Mouse (Mus musculus) midbrain, embryonic 11.5 days (tissue): ENCODE measurements at regions not wholly inside any gene's neighbourhood (a gene's known extent, or its start where the extent isn't known, plus 50 kb on each side); places are given as distances from the start of the nearest gene placed in this dataset.
A peak's percentile ranks its signal among the peaks of the same experiment; 100 is the strongest.

Source experiments
- ATAC-seq: fragments of 200-750 bp; cut with Nextera tagmentation; 2 replicates; pipeline ENCODE4 v1.8.0; 2017; ENCODE audit warnings: moderate TSS enrichment, moderate library complexity; ENCODE audit not compliant: low FRiP score
- DNase-seq: peaks from one replicate; pipeline ENCODE4 v3.0.0; 2015; ENCODE audit warnings: low spot score; ENCODE audit errors: missing footprints
- H3K27ac ChIP-seq: fragments of 300-500 bp; sonication (generic); 2 replicates; pipeline ENCODE4 v1.5.1; 2014; ENCODE audit warnings: low read depth, low read length
- H3K27me3 ChIP-seq: fragments of 300-500 bp; sonication (generic); 2 replicates; pipeline ENCODE4 v1.6.1; 2014; ENCODE audit warnings: mild to moderate bottlenecking, low read length, moderate library complexity, mixed read lengths; ENCODE audit not compliant: control insufficient read depth, insufficient read depth
- H3K36me3 ChIP-seq: fragments of 300-500 bp; sonication (generic); 2 replicates; pipeline ENCODE4 v1.6.1; 2014; ENCODE audit warnings: mild to moderate bottlenecking, low read length, moderate library complexity, mixed read lengths; ENCODE audit not compliant: control insufficient read depth, insufficient read depth
- H3K4me1 ChIP-seq: fragments of 300-500 bp; sonication (generic); 2 replicates; pipeline ENCODE4 v1.6.1; 2014; ENCODE audit warnings: low read length; ENCODE audit not compliant: control insufficient read depth, insufficient read depth
- H3K4me2 ChIP-seq: fragments of 300-500 bp; sonication (generic); 2 replicates; pipeline ENCODE4 v1.6.1; 2014; ENCODE audit warnings: mild to moderate bottlenecking, moderate library complexity
- H3K4me3 ChIP-seq: fragments of 300-500 bp; sonication (generic); 2 replicates; pipeline ENCODE4 v1.5.1; 2014; ENCODE audit warnings: low read depth, low read length
- H3K9ac ChIP-seq: fragments of 300-500 bp; sonication (generic); 2 replicates; pipeline ENCODE4 v1.6.1; 2014; ENCODE audit warnings: low read length
- H3K9me3 ChIP-seq: fragments of 300-500 bp; sonication (generic); 2 replicates; pipeline ENCODE4 v1.6.1; 2016; ENCODE audit warnings: low read length; ENCODE audit not compliant: control insufficient read depth
- WGBS: fragments of 180-500 bp; shearing (Covaris S2); extraction: QIAGEN DNeasy Blood & Tissue Kit; methylation state at CpG from one replicate; pipeline ENCODE4 v1.1.7; 2014; 5-methylcytosine and 5-hydroxymethylcytosine counted together

DNA sequence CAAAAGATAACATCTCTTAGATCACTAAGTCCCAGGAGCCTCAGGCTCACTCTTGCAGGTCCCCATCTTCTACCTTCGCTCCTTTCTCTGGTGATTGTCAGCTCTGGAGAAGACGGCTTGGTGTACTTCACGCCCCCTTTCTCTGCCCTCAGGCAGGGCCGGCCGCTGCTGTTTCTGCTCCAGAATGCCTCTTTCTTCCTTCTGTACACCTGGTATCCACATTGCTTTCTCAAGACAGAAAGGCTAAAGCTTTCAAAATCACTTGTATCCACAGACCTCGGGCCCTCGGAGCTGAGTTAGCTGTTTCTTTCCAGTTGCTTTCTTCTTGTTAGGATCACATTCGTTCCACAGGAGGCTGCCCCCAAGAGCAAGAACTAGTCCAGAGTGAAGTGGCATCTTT, 98.2 kb upstream of the Satb2 start:
- 62% methylated on average over 8 of the region's 8 CpGs for WGBS
- Histone ChIP-seq H3K4me3 (no peak overlapping the region), H3K36me3 (no peaks in the 10 kb centered on the region), H3K27ac (no peak overlapping the region), H3K9ac (no peak overlapping the region), H3K4me1 (no peaks in the 10 kb centered on the region), H3K9me3 (no peaks in the 10 kb centered on the region), H3K27me3 (no peaks in the 10 kb centered on the region), H3K4me2 (no peak overlapping the region)
- DNase-seq (no peak), ATAC-seq (no peak)

- WGBS = 73% methylated on average over 4 of the region's 4 CpGs
- Histone ChIP-seq H3K9ac (no peak overlapping the region), H3K4me2 (no peak overlapping the region), H3K27ac (no peak overlapping the region), H3K4me1 (peaks cover 8% of the 10 kb centered on the region), H3K4me3 (no peak overlapping the region), H3K9me3 (no peaks in the 10 kb centered on the region), H3K27me3 (no peaks in the 10 kb centered on the region; the same call in 1 of the 2 replicates), H3K36me3 (no peaks in the 10 kb centered on the region)
- no peak for DNase-seq
- ATAC-seq = no peak
Observed at GRCm38 (mm10) chr1:57080306-57080705, 101.9 kb upstream of the Satb2 start.

DNA sequence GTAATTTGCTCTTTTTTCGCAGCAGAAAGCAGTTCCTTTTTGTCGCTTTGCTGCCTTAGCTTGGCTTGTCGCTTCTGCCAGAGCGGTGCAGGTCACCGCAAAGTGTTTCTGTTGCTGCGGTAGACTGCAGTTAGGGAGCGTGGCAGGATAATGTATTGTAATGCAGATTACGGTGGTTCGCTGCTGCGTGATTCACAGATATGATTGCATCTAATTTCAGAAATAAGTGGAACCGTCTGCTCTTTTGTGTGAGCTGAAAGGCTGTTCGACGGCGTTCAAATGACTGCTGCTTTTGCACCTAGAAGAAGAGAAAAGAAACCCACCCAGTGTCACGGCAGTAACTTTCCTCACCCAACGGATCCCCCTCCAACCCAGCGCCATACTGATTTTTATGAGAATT, 104.7 kb upstream of the Satb2 start:
- ATAC-seq (no peak), DNase-seq (peak; percentile 89)
- H3K4me3 ChIP-seq = no peak overlapping the region
- no peak overlapping the region; the same call in 1 of the 2 replicates for H3K9ac ChIP-seq
- no peaks in the 10 kb centered on the region for H3K36me3 ChIP-seq
- 35% methylated on average over 17 of the region's 17 CpGs for WGBS
- no peak overlapping the region for H3K27ac ChIP-seq
- peaks cover 8% of the 10 kb centered on the region for H3K4me1 ChIP-seq
- no peaks in the 10 kb centered on the region; the same call in 1 of the 2 replicates for H3K27me3 ChIP-seq
- peak overlapping the region; percentile 31 for H3K4me2 ChIP-seq
- H3K9me3 ChIP-seq = no peaks in the 10 kb centered on the region

DNA sequence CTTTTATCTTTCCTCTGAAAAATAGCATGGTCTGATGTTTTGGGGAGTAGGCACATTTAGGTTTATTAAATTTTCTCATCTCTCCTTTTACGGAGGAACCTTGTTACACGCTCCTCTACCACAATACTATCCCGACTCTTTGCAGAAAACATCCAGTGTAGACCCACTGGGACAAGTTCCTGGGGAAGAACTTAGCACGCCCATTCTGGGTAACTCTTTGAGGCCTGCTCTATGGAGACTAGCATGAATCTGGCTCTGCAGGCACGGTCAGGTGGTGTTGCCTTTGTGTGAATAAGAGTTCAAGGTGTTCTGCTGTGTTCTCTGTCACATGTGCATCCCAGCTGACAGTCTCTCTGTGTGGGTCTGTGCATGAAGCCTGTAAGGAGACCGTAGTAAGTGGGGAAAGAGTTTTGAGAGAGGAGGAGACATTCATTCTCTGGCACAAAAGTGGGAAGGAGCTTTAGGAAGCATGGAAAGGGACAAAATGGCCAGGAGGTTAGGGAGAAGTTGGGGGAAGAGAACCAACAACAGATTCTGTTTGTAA, 105.2 kb upstream of the Satb2 start:
- H3K27ac ChIP-seq = no peak overlapping the region

GRCm38 (mm10) chr1:57095361-57096247, 117.2 kb upstream of the Satb2 start:
- Histone ChIP-seq H3K27ac (no peak overlapping the region), H3K9ac (no peak overlapping the region), H3K4me1 (no peaks in the 10 kb centered on the region), H3K27me3 (no peaks in the 10 kb centered on the region), H3K4me3 (no peak overlapping the region), H3K9me3 (no peaks in the 10 kb centered on the region), H3K4me2 (no peak overlapping the region), H3K36me3 (no peaks in the 10 kb centered on the region)
- DNase-seq = no peak
- ATAC-seq = 0 out of 2 replicates have a peak, but pooled peaks have one; percentile 24
- 76% methylated on average over 18 of the region's 18 CpGs for WGBS

More for the DNA sequence above, 105.2 kb upstream of the Satb2 start:
- Histone ChIP-seq H3K36me3 (no peaks in the 10 kb centered on the region), H3K4me2 (peak overlapping the region; percentile 31), H3K27me3 (no peaks in the 10 kb centered on the region; the same call in 1 of the 2 replicates), H3K9ac (no peak overlapping the region), H3K9me3 (no peaks in the 10 kb centered on the region), H3K4me3 (no peak overlapping the region), H3K4me1 (peaks cover 8% of the 10 kb centered on the region)
- WGBS = 85% methylated on average over 6 of the region's 6 CpGs
- DNase-seq (no peak), ATAC-seq (no peak)

DNA sequence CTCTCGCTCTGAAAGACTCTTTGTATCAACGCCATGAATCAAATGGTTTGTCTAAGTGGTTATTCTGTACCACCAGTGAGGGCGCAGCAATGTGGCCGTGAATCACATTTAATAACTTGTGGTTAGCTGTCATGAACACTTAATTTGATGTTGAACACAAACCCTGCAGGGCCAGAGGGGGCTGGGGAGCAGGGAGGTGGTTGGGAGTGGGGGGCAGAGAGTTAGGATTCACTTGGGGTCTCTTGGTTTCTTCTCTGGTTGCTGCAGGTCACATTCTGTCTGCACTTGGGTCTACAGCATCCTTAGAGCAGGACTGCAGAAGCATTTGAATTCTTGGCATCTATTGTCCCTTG, 117.8 kb upstream of the Satb2 start:
- 82% methylated on average over 4 of the region's 4 CpGs for WGBS
- Histone ChIP-seq H3K27me3 (no peaks in the 10 kb centered on the region), H3K9me3 (no peaks in the 10 kb centered on the region), H3K4me2 (no peak overlapping the region), H3K27ac (no peak overlapping the region), H3K36me3 (no peaks in the 10 kb centered on the region), H3K4me1 (no peaks in the 10 kb centered on the region), H3K4me3 (no peak overlapping the region), H3K9ac (no peak overlapping the region)
- no peak for ATAC-seq
- no peak for DNase-seq

DNA sequence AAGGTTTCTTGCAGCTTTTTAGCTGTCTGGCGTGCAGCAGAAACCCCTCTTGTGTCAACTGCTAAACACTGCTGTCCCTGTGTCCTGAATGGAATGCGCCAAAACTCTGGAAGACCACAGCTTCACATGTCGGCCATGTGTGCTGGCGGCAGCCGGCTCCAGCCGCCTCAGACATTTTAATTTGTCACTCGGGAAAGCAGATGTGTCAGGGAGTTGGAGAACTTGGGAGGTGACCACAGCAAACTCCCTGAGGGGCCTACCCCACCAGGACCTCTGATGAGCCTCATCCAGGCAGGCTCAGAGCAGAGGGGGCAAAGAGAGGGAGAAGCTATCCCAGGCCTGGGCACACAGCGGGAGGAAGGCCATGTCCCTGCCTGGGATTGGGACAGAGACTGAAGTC, 118.3 kb upstream of the Satb2 start:
- no peak for DNase-seq
- Histone ChIP-seq H3K9ac (no peak overlapping the region), H3K4me2 (no peak overlapping the region), H3K4me3 (no peak overlapping the region), H3K36me3 (no peaks in the 10 kb centered on the region), H3K27me3 (no peaks in the 10 kb centered on the region), H3K27ac (no peak overlapping the region), H3K9me3 (no peaks in the 10 kb centered on the region), H3K4me1 (no peaks in the 10 kb centered on the region)
- WGBS = 74% methylated on average over 8 of the region's 8 CpGs
- ATAC-seq = no peak

DNA sequence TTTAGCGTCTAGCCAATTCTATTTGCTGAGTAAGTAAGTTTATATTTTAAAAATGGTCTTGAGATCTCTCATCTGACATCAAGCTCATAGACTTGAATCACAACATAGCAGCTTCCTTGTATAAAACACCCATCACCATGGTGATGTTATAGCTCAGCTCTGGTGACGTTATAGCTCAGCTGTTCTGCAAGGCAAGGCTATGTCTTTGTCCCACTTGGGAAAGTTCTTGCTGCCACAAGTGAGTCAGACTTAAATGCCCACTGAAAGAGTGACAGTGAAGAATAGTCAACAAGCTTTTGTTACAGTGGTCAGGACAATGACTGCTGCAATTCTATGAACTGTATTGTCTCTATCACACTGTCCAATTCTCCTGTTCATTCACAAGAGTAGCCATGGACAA, 122.2 kb upstream of the Satb2 start:
- Histone ChIP-seq H3K4me3 (no peak overlapping the region), H3K9ac (no peak overlapping the region), H3K4me1 (no peaks in the 10 kb centered on the region), H3K9me3 (no peaks in the 10 kb centered on the region), H3K36me3 (no peaks in the 10 kb centered on the region), H3K27ac (no peak overlapping the region), H3K27me3 (no peaks in the 10 kb centered on the region), H3K4me2 (no peak overlapping the region)
- 85% methylated on average over 2 of the region's 2 CpGs for whole genome bisulfite sequencing
- no peak for ATAC-seq
- DNase-seq = no peak

- Histone ChIP-seq H3K27ac (no peak overlapping the region), H3K4me3 (no peak overlapping the region), H3K4me1 (no peaks in the 10 kb centered on the region), H3K36me3 (no peaks in the 10 kb centered on the region), H3K9ac (no peak overlapping the region), H3K9me3 (no peaks in the 10 kb centered on the region; the same call in 1 of the 2 replicates), H3K4me2 (no peak overlapping the region), H3K27me3 (no peaks in the 10 kb centered on the region)
- ATAC-seq = no peak
- DNase-seq = no peak
- WGBS = 91% methylated on average over 10 of the region's 10 CpGs
Observed at GRCm38 (mm10) chr1:57107308-57107707, 128.9 kb upstream of the Satb2 start.
